Mouse (Mus musculus): ENCODE measurements around the gene Brd3. TPM values are rescaled to one million over a fixed set of nuclear protein-coding genes. Genes with fewer than 3 reads are reported as not detected.

The Brd3 gene
- polyA plus RNA-seq, 1 experiment from 2014 or later = 134 TPM

DNA sequence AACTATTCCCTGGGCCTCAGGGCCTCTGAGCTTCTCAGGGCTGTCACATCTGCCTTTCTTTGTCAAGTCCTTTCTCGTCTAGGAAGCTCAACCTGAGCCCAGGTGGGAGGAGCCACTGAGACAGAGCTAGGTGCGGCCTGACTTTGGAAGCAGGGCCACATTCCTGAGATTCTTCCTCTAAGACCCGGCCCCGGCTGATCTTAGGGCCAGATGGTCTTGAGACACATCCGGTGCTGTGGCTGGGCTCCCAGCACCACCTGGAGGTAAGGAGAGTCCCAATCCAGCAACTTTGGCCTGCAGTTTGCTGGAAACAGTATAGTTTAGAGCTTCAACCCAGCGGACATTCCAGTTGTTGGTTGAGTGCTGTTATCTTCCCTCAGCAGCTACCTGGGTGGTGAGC lies 1.9 kb downstream of the Brd3 start:
- H3K27ac ChIP-seq = no peak overlapping the region
- no peaks in the 10 kb centered on the region for H3K9me3 ChIP-seq (replicated peaks)
- ATAC-seq (ENCODE audit: low FRiP score) = no peak
- H3K27me3 ChIP-seq = no peaks in the 10 kb centered on the region
- H3K4me3 ChIP-seq = no peak overlapping the region
- no peak overlapping the region for H3K9ac ChIP-seq
- no peaks in the 10 kb centered on the region; the same call in 1 of the 2 replicates for H3K4me1 ChIP-seq
- H3K4me2 ChIP-seq (replicated peaks) = no peak overlapping the region
- no peaks in the 10 kb centered on the region for H3K36me3 ChIP-seq
- WGBS = 8% methylated on average over 6 of the region's 6 CpGs

DNA sequence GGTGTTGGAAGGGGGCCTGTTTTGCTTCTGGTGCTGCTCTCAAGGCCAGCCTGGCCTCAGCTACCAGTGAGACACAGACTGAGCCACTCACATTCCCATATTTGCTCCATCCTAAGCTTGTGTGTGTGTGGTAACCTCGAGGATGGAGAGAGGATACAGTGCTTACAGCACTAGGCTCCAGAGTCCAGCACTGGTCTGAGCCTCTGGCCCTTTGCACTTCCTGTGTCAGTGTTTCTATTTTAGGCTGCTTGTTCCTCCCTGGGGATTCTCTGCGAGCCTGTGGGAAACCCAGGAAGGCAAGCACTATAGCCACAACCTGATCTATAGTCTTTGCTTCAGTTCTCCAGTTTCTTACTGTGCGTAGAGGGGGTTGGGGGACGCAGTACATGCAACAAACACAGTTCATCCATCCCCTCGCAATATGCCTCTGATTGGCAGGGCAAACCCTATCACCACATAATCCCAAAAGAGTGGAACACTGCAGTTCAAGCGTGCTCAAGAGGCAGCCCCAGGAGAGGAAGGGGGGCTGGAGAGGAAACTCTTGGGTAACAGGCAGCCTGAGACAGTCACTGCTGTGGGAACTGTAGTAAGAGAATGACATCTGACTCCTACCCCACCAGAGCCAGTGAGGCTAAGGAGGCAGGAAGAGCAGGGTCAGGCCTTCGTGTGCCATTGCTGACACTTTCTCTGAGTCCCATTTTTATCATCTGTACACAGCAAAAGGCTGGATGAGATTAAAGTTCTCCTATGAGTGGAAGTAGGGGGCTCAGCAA lies 3.2 kb downstream of the Brd3 start:
- H3K36me3 ChIP-seq = no peaks in the 10 kb centered on the region
- no peaks in the 10 kb centered on the region for H3K27me3 ChIP-seq
- H3K4me3 ChIP-seq = no peak overlapping the region
- no peak for ATAC-seq (ENCODE audit: low FRiP score)
- H3K27ac ChIP-seq = no peak overlapping the region
- H3K9ac ChIP-seq = no peak overlapping the region
- WGBS = 56% methylated on average over 7 of the region's 7 CpGs
- no peaks in the 10 kb centered on the region; the same call in 1 of the 2 replicates for H3K4me1 ChIP-seq
- H3K4me2 ChIP-seq (replicated peaks) = no peak overlapping the region
- H3K9me3 ChIP-seq (replicated peaks) = no peaks in the 10 kb centered on the region

DNA sequence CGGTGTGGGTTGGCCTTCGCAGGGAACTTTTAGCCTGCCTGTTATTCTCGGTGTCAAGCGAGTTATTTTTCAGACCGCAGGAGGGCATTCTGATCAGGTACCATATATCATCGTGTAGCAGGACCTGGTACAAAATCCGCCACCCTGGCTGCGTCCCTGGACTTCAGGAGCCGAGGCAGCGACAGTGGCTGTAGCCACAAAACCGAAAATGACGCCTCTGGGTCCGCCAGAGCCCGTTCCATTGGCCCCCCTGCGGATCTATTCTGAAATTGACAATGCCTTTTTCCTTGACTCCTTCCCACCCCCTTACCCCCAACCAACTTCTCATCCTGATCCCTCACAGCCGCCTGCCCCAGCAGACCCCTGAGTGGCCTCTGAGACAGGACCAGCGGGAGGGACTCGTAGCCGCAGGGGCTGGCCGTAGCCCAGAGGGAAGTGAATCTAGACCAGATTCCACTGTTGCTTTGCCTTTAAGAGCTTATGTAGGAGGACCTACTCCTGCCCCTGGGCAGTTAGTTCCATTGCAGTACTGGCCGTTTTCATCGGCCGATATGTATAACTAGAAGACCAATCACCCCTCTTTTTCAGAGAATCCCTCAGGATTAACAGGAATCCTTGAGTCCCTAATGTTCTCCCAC lies 11.0 kb downstream of the Brd3 start:
- Histone ChIP-seq H3K9ac (peak overlapping the region; percentile 47; the same call in 1 of the 2 replicates), H3K4me2 (replicated peaks) (peak overlapping the region; percentile 60), H3K4me1 (peaks cover 11% of the 10 kb centered on the region), H3K36me3 (no peaks in the 10 kb centered on the region), H3K27ac (0 out of 2 replicates have a peak overlapping the region, but pooled peaks have one; percentile 35), H3K4me3 (peak overlapping the region; percentile 28), H3K27me3 (no peaks in the 10 kb centered on the region), H3K9me3 (replicated peaks) (no peaks in the 10 kb centered on the region)
- ATAC-seq (ENCODE audit: low FRiP score) = no peak
- 23% methylated on average over 23 of the region's 23 CpGs for WGBS

DNA sequence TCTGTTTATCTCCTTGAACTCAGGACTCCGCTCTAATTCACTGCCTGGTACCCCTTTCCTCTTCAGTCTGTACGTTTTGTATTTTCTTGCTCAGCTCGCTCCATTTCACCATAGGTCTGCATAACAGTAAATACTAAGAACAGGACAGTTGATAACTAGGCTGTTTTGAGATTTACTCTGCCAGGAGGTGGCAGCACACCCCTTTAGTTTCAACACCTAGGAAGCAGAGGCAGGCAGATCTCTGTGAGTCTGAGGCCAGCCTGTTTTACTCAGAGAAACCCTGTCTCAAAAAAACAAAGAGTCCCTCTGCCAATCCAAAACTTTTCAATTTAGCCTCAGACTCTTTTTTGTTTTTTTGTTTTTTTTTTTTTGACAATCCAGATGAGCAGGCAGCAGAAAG lies 13.5 kb downstream of the Brd3 start:
- no peak overlapping the region for H3K9ac ChIP-seq
- peaks cover 11% of the 10 kb centered on the region for H3K4me1 ChIP-seq
- H3K36me3 ChIP-seq = no peaks in the 10 kb centered on the region
- H3K4me2 ChIP-seq (replicated peaks) = no peak overlapping the region
- no peak overlapping the region for H3K4me3 ChIP-seq
- H3K27ac ChIP-seq = no peak overlapping the region
- no peak for ATAC-seq (ENCODE audit: low FRiP score)
- H3K9me3 ChIP-seq (replicated peaks) = no peaks in the 10 kb centered on the region
- 97% methylated on average over 3 of the region's 3 CpGs for WGBS
- H3K27me3 ChIP-seq = no peaks in the 10 kb centered on the region

GRCm38 (mm10) chr2:27490939-27491338 lies 16.5 kb downstream of the Brd3 start:
- Histone ChIP-seq H3K36me3 (no peaks in the 10 kb centered on the region), H3K4me3 (no peak overlapping the region), H3K27ac (no peak overlapping the region), H3K9ac (no peak overlapping the region), H3K4me2 (replicated peaks) (no peak overlapping the region), H3K4me1 (peaks cover 2% of the 10 kb centered on the region; the same call in 1 of the 2 replicates), H3K27me3 (no peaks in the 10 kb centered on the region), H3K9me3 (replicated peaks) (no peaks in the 10 kb centered on the region)
- ATAC-seq (ENCODE audit: low FRiP score) = no peak
- 85% methylated on average over 2 of the region's 2 CpGs for WGBS

GRCm38 (mm10) chr2:27488362-27488761 lies 19.1 kb downstream of the Brd3 start:
- no peaks in the 10 kb centered on the region for H3K36me3 ChIP-seq

GRCm38 (mm10) chr2:27487336-27488049 lies 20.0 kb downstream of the Brd3 start:
- H3K27ac ChIP-seq = no peak overlapping the region
- no peaks in the 10 kb centered on the region for H3K9me3 ChIP-seq (replicated peaks)
- WGBS = 85% methylated on average over 3 of the region's 4 CpGs
- H3K9ac ChIP-seq = no peak overlapping the region
- ATAC-seq (ENCODE audit: low FRiP score) = no peak
- H3K4me2 ChIP-seq (replicated peaks) = no peak overlapping the region
- H3K36me3 ChIP-seq = no peaks in the 10 kb centered on the region
- H3K27me3 ChIP-seq = no peaks in the 10 kb centered on the region
- H3K4me3 ChIP-seq = no peak overlapping the region
- H3K4me1 ChIP-seq = peaks cover 2% of the 10 kb centered on the region; the same call in 1 of the 2 replicates

More at GRCm38 (mm10) chr2:27488362-27488761, 19.1 kb downstream of the Brd3 start:
- H3K4me3 ChIP-seq = no peak overlapping the region
- no peaks in the 10 kb centered on the region for H3K9me3 ChIP-seq (replicated peaks)
- H3K4me2 ChIP-seq (replicated peaks) = no peak overlapping the region
- no peak overlapping the region for H3K9ac ChIP-seq
- no peak overlapping the region for H3K27ac ChIP-seq
- H3K27me3 ChIP-seq = no peaks in the 10 kb centered on the region
- no peak for ATAC-seq (ENCODE audit: low FRiP score)
- no peaks in the 10 kb centered on the region for H3K4me1 ChIP-seq
- WGBS = 97% methylated on average over 1 of the region's 1 CpGs

- H3K27me3 ChIP-seq = no peaks in the 10 kb centered on the region
- no peak overlapping the region for H3K4me3 ChIP-seq
- no peak overlapping the region for H3K9ac ChIP-seq
- H3K9me3 ChIP-seq (replicated peaks) = no peaks in the 10 kb centered on the region
- H3K27ac ChIP-seq = no peak overlapping the region
- H3K4me2 ChIP-seq (replicated peaks) = no peak overlapping the region
- ATAC-seq (ENCODE audit: low FRiP score) = no peak
- 82% methylated on average over 4 of the region's 4 CpGs for WGBS
- peaks cover 2% of the 10 kb centered on the region; the same call in 1 of the 2 replicates for H3K4me1 ChIP-seq
- no peaks in the 10 kb centered on the region for H3K36me3 ChIP-seq
These were observed 20.7 kb downstream of the Brd3 start for GRCm38 (mm10) chr2:27486725-27487124.

DNA sequence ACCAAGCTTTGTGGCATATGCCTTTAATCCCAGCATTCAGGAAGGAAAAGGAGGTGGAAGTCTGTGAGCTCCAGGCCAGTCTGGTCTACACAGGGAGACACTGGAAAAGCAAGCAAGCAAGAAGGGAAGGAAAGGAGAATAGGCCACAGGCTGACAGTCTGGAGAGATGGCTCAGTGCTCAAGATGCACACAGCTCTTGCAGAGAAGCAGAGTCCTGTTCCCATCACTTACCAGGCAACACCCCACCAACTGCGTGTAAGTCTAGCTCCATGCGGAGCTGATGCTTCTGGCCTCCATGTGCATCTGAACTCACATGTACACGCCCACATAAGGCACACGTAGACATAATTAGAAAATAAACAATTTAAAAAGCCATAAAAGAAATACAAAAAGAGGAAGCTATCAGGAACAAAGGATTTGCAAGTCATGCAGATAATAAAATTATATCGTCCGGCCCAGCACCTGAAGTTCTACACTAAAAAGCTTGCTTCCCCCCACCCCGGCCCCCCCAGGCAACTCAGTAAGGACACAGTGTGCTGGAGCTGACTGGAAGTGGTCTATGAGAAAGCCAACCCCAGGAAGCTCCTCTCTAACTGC lies 25.1 kb downstream of the Brd3 start:
- no peak for ATAC-seq (ENCODE audit: low FRiP score)
- 82% methylated on average over 7 of the region's 7 CpGs for WGBS

GRCm38 (mm10) chr2:27480367-27480766 lies 27.1 kb downstream of the Brd3 start:
- no peak for ATAC-seq (ENCODE audit: low FRiP score)
- no peak overlapping the region for H3K4me2 ChIP-seq (replicated peaks)

More for the DNA sequence above, 25.1 kb downstream of the Brd3 start:
- Histone ChIP-seq H3K27ac (no peak overlapping the region), H3K4me1 (peaks cover 2% of the 10 kb centered on the region; the same call in 1 of the 2 replicates), H3K27me3 (no peaks in the 10 kb centered on the region), H3K4me2 (replicated peaks) (no peak overlapping the region), H3K9ac (no peak overlapping the region), H3K36me3 (no peaks in the 10 kb centered on the region), H3K4me3 (no peak overlapping the region), H3K9me3 (replicated peaks) (no peaks in the 10 kb centered on the region)

DNA sequence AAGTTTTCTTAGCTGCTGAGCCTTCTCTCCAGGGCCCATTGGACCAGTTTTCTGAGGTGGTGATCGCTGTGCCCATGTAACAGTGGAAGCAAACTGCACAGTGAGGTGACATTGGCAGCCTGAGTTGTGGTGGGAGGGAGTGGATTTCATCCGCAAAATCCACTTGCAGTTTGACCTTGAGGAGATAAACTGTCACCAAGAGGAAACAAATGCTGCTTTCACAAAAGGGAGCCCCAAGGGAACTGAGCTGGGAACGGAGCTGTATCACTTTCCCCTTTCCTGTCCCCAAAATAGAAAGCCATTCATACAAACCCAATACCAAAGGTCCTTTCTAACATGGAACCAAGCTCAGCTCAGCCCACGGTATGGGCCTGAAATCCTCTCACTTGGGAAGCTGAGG lies 27.6 kb downstream of the Brd3 start:
- ATAC-seq (ENCODE audit: low FRiP score) = no peak
- Histone ChIP-seq H3K27ac (no peak overlapping the region), H3K4me3 (no peak overlapping the region), H3K9me3 (replicated peaks) (no peaks in the 10 kb centered on the region), H3K4me2 (replicated peaks) (no peak overlapping the region), H3K27me3 (no peaks in the 10 kb centered on the region), H3K36me3 (no peaks in the 10 kb centered on the region), H3K4me1 (peaks cover 10% of the 10 kb centered on the region), H3K9ac (no peak overlapping the region)
- 72% methylated on average over 4 of the region's 4 CpGs for WGBS

More at GRCm38 (mm10) chr2:27480367-27480766, 27.1 kb downstream of the Brd3 start:
- Histone ChIP-seq H3K36me3 (no peaks in the 10 kb centered on the region), H3K9ac (no peak overlapping the region), H3K4me1 (peaks cover 10% of the 10 kb centered on the region), H3K9me3 (replicated peaks) (no peaks in the 10 kb centered on the region), H3K4me3 (no peak overlapping the region), H3K27me3 (no peaks in the 10 kb centered on the region), H3K27ac (no peak overlapping the region)
- 74% methylated on average over 4 of the region's 4 CpGs for WGBS

All from hindbrain, embryonic 12.5 days (tissue).